Mouse (Mus musculus): ENCODE results near the gene Pum1. TPM values are rescaled to one million over a fixed set of nuclear protein-coding genes. Genes with fewer than 3 reads are reported as not detected.

Pum1 gene
- polyA plus RNA-seq, 1 experiment from 2014 or later = 117 TPM

- WGBS = 60% methylated on average over 7 of the region's 7 CpGs
- Histone ChIP-seq H3K9ac (ENCODE audit: low read depth, low read length) (no peak overlapping the region), H3K4me1 (ENCODE audit: control insufficient read depth, insufficient read depth, low read length) (peaks cover 21% of the 10 kb centered on the region)
Observed at GRCm38 (mm10) chr4:130804771-130805361, 141.7 kb downstream of the Pum1 start.

DNA sequence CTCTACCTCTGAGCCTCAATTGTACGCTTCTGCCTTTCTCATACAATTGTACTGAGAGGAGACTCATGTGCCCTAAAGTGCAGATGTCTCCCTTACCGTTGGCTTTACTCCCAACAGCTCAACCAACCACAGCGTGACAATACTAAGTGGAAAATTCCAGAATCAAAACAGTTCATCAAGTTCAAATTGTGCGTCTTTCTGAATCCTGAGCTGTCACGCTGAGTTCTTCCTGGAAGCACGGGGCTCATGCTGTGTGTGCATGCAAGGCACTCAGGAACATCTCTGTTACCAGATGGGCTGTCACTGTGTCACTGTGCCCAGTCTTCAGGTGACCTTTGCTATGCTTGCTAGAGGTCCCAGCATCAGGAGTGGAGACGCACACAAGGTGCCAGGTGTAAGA, 142.6 kb downstream of the Pum1 start:
- Histone ChIP-seq H3K27ac (ENCODE audit: low read depth, low read length) (no peak overlapping the region), H3K9me3 (ENCODE audit: control insufficient read depth, low read length) (no peaks in the 10 kb centered on the region), H3K36me3 (ENCODE audit: control insufficient read depth, insufficient read depth, low read length) (no peaks in the 10 kb centered on the region), H3K4me2 (replicated peaks; ENCODE audit: low read depth, low read length) (no peak overlapping the region), H3K4me1 (ENCODE audit: control insufficient read depth, insufficient read depth, low read length) (peaks cover 19% of the 10 kb centered on the region), H3K9ac (ENCODE audit: low read depth, low read length) (no peak overlapping the region), H3K27me3 (ENCODE audit: control insufficient read depth, insufficient read depth, low read length) (no peaks in the 10 kb centered on the region), H3K4me3 (ENCODE audit: low read length) (no peak overlapping the region)
- 82% methylated on average over 7 of the region's 7 CpGs for WGBS
- ATAC-seq (ENCODE audit: low FRiP score, low TSS enrichment) = no peak

More at GRCm38 (mm10) chr4:130804771-130805361, 141.7 kb downstream of the Pum1 start:
- H3K4me2 ChIP-seq (replicated peaks; ENCODE audit: low read depth, low read length) = no peak overlapping the region
- no peak overlapping the region for H3K4me3 ChIP-seq (ENCODE audit: low read length)
- no peaks in the 10 kb centered on the region for H3K9me3 ChIP-seq (ENCODE audit: control insufficient read depth, low read length)
- no peak for ATAC-seq (ENCODE audit: low FRiP score, low TSS enrichment)
- no peaks in the 10 kb centered on the region for H3K36me3 ChIP-seq (ENCODE audit: control insufficient read depth, insufficient read depth, low read length)
- no peaks in the 10 kb centered on the region for H3K27me3 ChIP-seq (ENCODE audit: control insufficient read depth, insufficient read depth, low read length)
- H3K27ac ChIP-seq (ENCODE audit: low read depth, low read length) = no peak overlapping the region

- H3K9me3 ChIP-seq (ENCODE audit: control insufficient read depth, low read length) = no peaks in the 10 kb centered on the region
- H3K36me3 ChIP-seq (ENCODE audit: control insufficient read depth, insufficient read depth, low read length) = no peaks in the 10 kb centered on the region
- H3K9ac ChIP-seq (ENCODE audit: low read depth, low read length) = no peak overlapping the region
- peaks cover 9% of the 10 kb centered on the region for H3K4me1 ChIP-seq (ENCODE audit: control insufficient read depth, insufficient read depth, low read length)
- no peak overlapping the region for H3K4me2 ChIP-seq (replicated peaks; ENCODE audit: low read depth, low read length)
- no peaks in the 10 kb centered on the region for H3K27me3 ChIP-seq (ENCODE audit: control insufficient read depth, insufficient read depth, low read length)
- no peak for ATAC-seq (ENCODE audit: low FRiP score, low TSS enrichment)
- no peak overlapping the region for H3K27ac ChIP-seq (ENCODE audit: low read depth, low read length)
- WGBS = 92% methylated on average over 9 of the region's 9 CpGs
- no peak overlapping the region for H3K4me3 ChIP-seq (ENCODE audit: low read length)
Observed at GRCm38 (mm10) chr4:130806746-130807145, 143.6 kb downstream of the Pum1 start.

DNA sequence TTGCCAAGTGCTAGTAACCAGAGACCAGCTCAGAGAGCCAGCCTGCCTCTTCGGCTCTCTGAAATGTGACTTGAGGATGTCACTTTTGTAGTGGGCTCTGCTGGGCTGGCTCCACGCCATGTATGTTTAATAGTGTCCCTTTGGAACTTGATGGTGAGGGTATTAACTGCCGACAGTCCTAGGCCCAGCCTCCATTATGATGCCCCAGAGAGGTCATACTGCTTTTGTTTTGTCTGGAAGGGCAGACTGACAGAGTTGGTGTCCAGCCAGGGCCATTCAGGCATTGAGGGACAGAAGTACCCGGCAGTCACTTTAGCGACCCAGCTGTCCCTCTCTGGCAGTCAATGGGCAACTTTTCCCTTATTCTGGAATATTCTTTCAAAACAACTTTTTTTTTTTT, 146.7 kb downstream of the Pum1 start:
- WGBS = 62% methylated on average over 5 of the region's 5 CpGs
- no peak overlapping the region for H3K27ac ChIP-seq (ENCODE audit: low read depth, low read length)
- no peak overlapping the region; the same call in 1 of the 2 replicates for H3K9ac ChIP-seq (ENCODE audit: low read depth, low read length)
- no peak overlapping the region for H3K4me2 ChIP-seq (replicated peaks; ENCODE audit: low read depth, low read length)
- ATAC-seq (ENCODE audit: low FRiP score, low TSS enrichment) = no peak
- H3K27me3 ChIP-seq (ENCODE audit: control insufficient read depth, insufficient read depth, low read length) = no peaks in the 10 kb centered on the region
- H3K9me3 ChIP-seq (ENCODE audit: control insufficient read depth, low read length) = no peaks in the 10 kb centered on the region
- H3K36me3 ChIP-seq (ENCODE audit: control insufficient read depth, insufficient read depth, low read length) = no peaks in the 10 kb centered on the region
- no peak overlapping the region for H3K4me3 ChIP-seq (ENCODE audit: low read length)
- no peaks in the 10 kb centered on the region for H3K4me1 ChIP-seq (ENCODE audit: control insufficient read depth, insufficient read depth, low read length)

DNA sequence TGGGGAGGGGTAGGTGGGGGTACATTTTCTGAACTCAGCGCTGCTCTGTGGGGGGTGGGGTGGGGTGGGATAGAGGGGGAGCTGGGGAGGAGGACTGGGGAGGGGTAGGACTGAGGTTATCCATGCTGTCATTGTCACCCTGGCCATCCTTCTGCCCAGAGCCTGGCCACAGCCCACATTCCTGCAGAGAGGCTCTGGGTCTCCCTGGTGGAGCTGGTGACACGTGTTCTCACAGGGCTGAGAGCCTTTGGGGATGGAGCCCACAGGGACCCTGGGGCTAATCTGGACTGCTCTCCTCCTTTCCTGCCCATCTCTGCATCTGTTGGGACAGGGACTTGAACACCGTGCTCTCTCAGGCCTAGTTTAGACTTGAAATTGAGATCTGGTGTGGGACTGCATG, 147.7 kb downstream of the Pum1 start:
- no peaks in the 10 kb centered on the region for H3K9me3 ChIP-seq (ENCODE audit: control insufficient read depth, low read length)
- 0 out of 2 replicates have a peak overlapping the region, but pooled peaks have one; percentile 7 for H3K9ac ChIP-seq (ENCODE audit: low read depth, low read length)
- no peak for ATAC-seq (ENCODE audit: low FRiP score, low TSS enrichment)
- H3K4me3 ChIP-seq (ENCODE audit: low read length) = no peak overlapping the region
- H3K4me2 ChIP-seq (replicated peaks; ENCODE audit: low read depth, low read length) = no peak overlapping the region
- no peaks in the 10 kb centered on the region for H3K27me3 ChIP-seq (ENCODE audit: control insufficient read depth, insufficient read depth, low read length)
- H3K27ac ChIP-seq (ENCODE audit: low read depth, low read length) = no peak overlapping the region
- H3K4me1 ChIP-seq (ENCODE audit: control insufficient read depth, insufficient read depth, low read length) = no peaks in the 10 kb centered on the region
- WGBS = 75% methylated on average over 3 of the region's 3 CpGs
- no peaks in the 10 kb centered on the region for H3K36me3 ChIP-seq (ENCODE audit: control insufficient read depth, insufficient read depth, low read length)

DNA sequence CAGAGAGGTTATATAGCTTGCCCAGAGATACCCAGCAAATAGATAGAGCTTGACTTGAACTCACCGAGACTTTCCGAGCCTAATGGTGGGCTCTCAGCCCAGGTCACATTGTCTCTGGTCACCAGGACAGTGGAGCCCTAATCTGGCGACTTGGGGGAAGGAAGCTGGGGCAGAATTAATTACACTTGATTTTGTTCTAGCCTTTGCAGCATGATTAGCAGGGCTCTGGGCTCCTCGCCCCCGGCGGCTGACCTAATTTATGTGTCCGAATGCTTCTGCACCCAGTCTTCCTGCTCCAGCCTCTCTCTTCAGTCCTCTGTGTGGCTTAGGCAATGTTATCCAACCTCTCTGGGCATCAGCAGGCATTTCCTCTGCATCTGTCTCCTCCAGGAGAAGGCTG, 148.3 kb downstream of the Pum1 start:
- H3K36me3 ChIP-seq (ENCODE audit: control insufficient read depth, insufficient read depth, low read length) = no peaks in the 10 kb centered on the region
- WGBS = 57% methylated on average over 7 of the region's 7 CpGs

DNA sequence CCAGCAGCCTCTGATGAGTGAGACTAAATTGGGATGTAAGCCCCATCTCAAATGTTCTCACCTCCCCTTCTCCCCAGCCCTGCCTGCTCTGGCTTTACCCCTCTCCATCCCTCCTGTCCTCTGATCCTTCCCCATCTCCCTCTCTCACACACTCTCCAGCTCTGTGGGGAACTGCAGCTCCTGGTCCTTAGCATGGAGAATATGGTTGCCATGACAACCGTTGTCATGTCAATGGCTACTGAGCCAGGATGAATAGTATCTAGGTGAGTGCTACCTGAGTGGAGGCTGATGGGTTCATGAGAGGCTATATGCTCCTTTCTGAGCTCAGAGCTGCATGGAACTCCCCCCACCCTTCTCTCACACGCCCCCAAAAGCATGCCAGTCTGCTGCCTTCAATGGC, 150.8 kb downstream of the Pum1 start:
- no peak overlapping the region for H3K9ac ChIP-seq (ENCODE audit: low read depth, low read length)
- no peak overlapping the region for H3K4me2 ChIP-seq (replicated peaks; ENCODE audit: low read depth, low read length)
- no peaks in the 10 kb centered on the region for H3K27me3 ChIP-seq (ENCODE audit: control insufficient read depth, insufficient read depth, low read length)
- ATAC-seq (ENCODE audit: low FRiP score, low TSS enrichment) = no peak
- WGBS = 39% methylated on average over 2 of the region's 2 CpGs
- no peaks in the 10 kb centered on the region for H3K9me3 ChIP-seq (ENCODE audit: control insufficient read depth, low read length)
- H3K4me3 ChIP-seq (ENCODE audit: low read length) = no peak overlapping the region
- H3K27ac ChIP-seq (ENCODE audit: low read depth, low read length) = no peak overlapping the region
- H3K4me1 ChIP-seq (ENCODE audit: control insufficient read depth, insufficient read depth, low read length) = no peaks in the 10 kb centered on the region
- H3K36me3 ChIP-seq (ENCODE audit: control insufficient read depth, insufficient read depth, low read length) = peaks cover 2% of the 10 kb centered on the region; the same call in 1 of the 2 replicates

More for the DNA sequence above, 148.3 kb downstream of the Pum1 start:
- Histone ChIP-seq H3K4me2 (replicated peaks; ENCODE audit: low read depth, low read length) (no peak overlapping the region), H3K27ac (ENCODE audit: low read depth, low read length) (no peak overlapping the region), H3K4me1 (ENCODE audit: control insufficient read depth, insufficient read depth, low read length) (no peaks in the 10 kb centered on the region), H3K9me3 (ENCODE audit: control insufficient read depth, low read length) (no peaks in the 10 kb centered on the region), H3K4me3 (ENCODE audit: low read length) (no peak overlapping the region), H3K27me3 (ENCODE audit: control insufficient read depth, insufficient read depth, low read length) (no peaks in the 10 kb centered on the region), H3K9ac (ENCODE audit: low read depth, low read length) (0 out of 2 replicates have a peak overlapping the region, but pooled peaks have one; percentile 7)
- no peak for ATAC-seq (ENCODE audit: low FRiP score, low TSS enrichment)

DNA sequence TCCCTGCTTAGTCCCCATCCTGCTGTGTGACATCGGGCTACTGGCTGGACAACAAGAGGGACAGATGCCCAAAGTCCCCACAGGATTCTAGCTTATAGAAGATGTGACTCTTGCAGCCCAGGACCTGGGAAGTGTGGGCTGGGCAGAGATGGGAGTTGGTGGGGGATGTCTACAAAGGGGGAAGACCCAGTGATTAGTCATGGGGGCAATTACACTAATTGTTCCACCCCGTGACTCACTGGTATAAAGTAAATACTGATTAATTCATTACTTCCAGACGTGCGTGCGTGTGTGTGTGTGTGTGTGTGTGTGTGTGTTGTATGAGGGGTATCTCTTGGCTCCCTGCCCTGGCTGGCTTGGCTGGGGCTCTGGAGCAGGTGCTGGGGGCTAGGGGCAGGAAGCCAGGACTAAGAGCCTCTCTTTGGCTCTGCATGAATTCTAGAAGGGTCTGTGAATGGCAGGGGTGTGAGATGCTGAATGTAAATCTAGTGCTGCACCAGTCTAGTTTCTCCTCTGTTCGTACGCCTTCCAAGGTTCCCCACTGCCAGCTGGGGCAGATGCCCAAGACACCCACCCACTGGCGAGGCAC, 151.7 kb downstream of the Pum1 start:
- Histone ChIP-seq H3K27me3 (ENCODE audit: control insufficient read depth, insufficient read depth, low read length) (no peaks in the 10 kb centered on the region), H3K4me1 (ENCODE audit: control insufficient read depth, insufficient read depth, low read length) (no peaks in the 10 kb centered on the region), H3K27ac (ENCODE audit: low read depth, low read length) (no peak overlapping the region), H3K9ac (ENCODE audit: low read depth, low read length) (no peak overlapping the region), H3K4me2 (replicated peaks; ENCODE audit: low read depth, low read length) (no peak overlapping the region), H3K9me3 (ENCODE audit: control insufficient read depth, low read length) (no peaks in the 10 kb centered on the region), H3K4me3 (ENCODE audit: low read length) (no peak overlapping the region), H3K36me3 (ENCODE audit: control insufficient read depth, insufficient read depth, low read length) (peaks cover 5% of the 10 kb centered on the region; the same call in 1 of the 2 replicates)
- no peak for ATAC-seq (ENCODE audit: low FRiP score, low TSS enrichment)
- 66% methylated on average over 8 of the region's 8 CpGs for WGBS

- H3K9me3 ChIP-seq (ENCODE audit: control insufficient read depth, low read length) = no peaks in the 10 kb centered on the region
- H3K4me1 ChIP-seq (ENCODE audit: control insufficient read depth, insufficient read depth, low read length) = no peaks in the 10 kb centered on the region
- no peak overlapping the region for H3K27ac ChIP-seq (ENCODE audit: low read depth, low read length)
- no peak overlapping the region for H3K9ac ChIP-seq (ENCODE audit: low read depth, low read length)
- no peaks in the 10 kb centered on the region for H3K27me3 ChIP-seq (ENCODE audit: control insufficient read depth, insufficient read depth, low read length)
- no peak overlapping the region for H3K4me2 ChIP-seq (replicated peaks; ENCODE audit: low read depth, low read length)
- 87% methylated on average over 8 of the region's 8 CpGs for WGBS
- ATAC-seq (ENCODE audit: low FRiP score, low TSS enrichment) = no peak
- H3K4me3 ChIP-seq (ENCODE audit: low read length) = no peak overlapping the region
- H3K36me3 ChIP-seq (ENCODE audit: control insufficient read depth, insufficient read depth, low read length) = peaks cover 5% of the 10 kb centered on the region; the same call in 1 of the 2 replicates
Observed at GRCm38 (mm10) chr4:130815860-130816259, 152.7 kb downstream of the Pum1 start.

All from kidney, embryonic 14.5 days (tissue).